40 mouse cellular contexts compared by ENCODE assay signal in genomic region chr12:66275890-66276289, GRCm38 (mm10). TPM values are rescaled to one million over a fixed set of nuclear protein-coding genes. Genes with fewer than 3 reads are reported as not detected.
"Had no signal": no experiment of that assay in that cellular context is flagged by ENCODE, and none has a peak within 500 bp of the region (broad histone marks: within the 10 kb centered on the region; RNA-seq: fewer than 3 reads in every experiment).

No protein-coding gene starts in this region.

- DNase-seq: heart, postnatal 10 days; heart, postnatal 14 days; heart, postnatal 36 days; heart, postnatal 4 days; kidney, adult 11 months; kidney, adult 18-20 months; kidney, adult 8-10 months; kidney, postnatal 10 days; kidney, postnatal 14 days; kidney, postnatal 25 days; kidney, postnatal 4 days; layer of hippocampus, adult 9-11 months; layer of hippocampus, postnatal 36 days had no signal

- H3K4me1 ChIP-seq: heart, embryonic 10.5 days; heart, embryonic 12.5 days; heart, embryonic 13.5 days; heart, embryonic 15.5 days; hindbrain, embryonic 10.5 days; hindbrain, embryonic 12.5 days; hindbrain, embryonic 13.5 days; hindbrain, embryonic 15.5 days; intestine, embryonic 15.5 days; kidney, embryonic 15.5 days had no signal

- H3K9me3 ChIP-seq: heart, embryonic 10.5 days; heart, embryonic 12.5 days; heart, embryonic 13.5 days; heart, embryonic 15.5 days; hindbrain, embryonic 10.5 days; hindbrain, embryonic 12.5 days; hindbrain, embryonic 13.5 days; hindbrain, embryonic 15.5 days; intestine, embryonic 15.5 days; kidney, embryonic 15.5 days had no signal

- ATAC-seq: hindbrain, embryonic 16.5 days; hindbrain, postnatal 0 days; inflammation-experienced regulatory T-cells, adult 6 months; intestine, embryonic 15.5 days; intestine, embryonic 16.5 days; intestine, postnatal 0 days had no signal

- H3K27me3 ChIP-seq: heart, embryonic 12.5 days; heart, embryonic 13.5 days; heart, embryonic 15.5 days; hindbrain, embryonic 12.5 days; hindbrain, embryonic 13.5 days; hindbrain, embryonic 15.5 days; intestine, embryonic 15.5 days; kidney, embryonic 15.5 days had no signal

- H3K27ac ChIP-seq: heart, embryonic 10.5 days; heart, embryonic 13.5 days; heart, embryonic 15.5 days; hindbrain, embryonic 10.5 days; hindbrain, embryonic 12.5 days; hindbrain, embryonic 13.5 days; hindbrain, embryonic 14.5 days; hindbrain, embryonic 15.5 days; hindbrain, postnatal 0 days; intestine, embryonic 15.5 days; kidney, embryonic 15.5 days; kidney, postnatal 0 days; layer of hippocampus, adult 2 months had no signal

- H3K36me3 ChIP-seq: heart, embryonic 10.5 days; heart, embryonic 12.5 days; heart, embryonic 13.5 days; heart, embryonic 15.5 days; hindbrain, embryonic 10.5 days; hindbrain, embryonic 12.5 days; hindbrain, embryonic 13.5 days; hindbrain, embryonic 15.5 days; intestine, embryonic 15.5 days; kidney, embryonic 15.5 days had no signal

- H3K9ac ChIP-seq: heart, embryonic 12.5 days; heart, embryonic 13.5 days; heart, embryonic 15.5 days; hindbrain, embryonic 12.5 days; hindbrain, embryonic 13.5 days; hindbrain, embryonic 14.5 days; hindbrain, embryonic 15.5 days; intestine, embryonic 15.5 days; kidney, embryonic 15.5 days had no signal

- H3K4me3 ChIP-seq: heart, embryonic 10.5 days; heart, embryonic 12.5 days; heart, embryonic 13.5 days; heart, embryonic 15.5 days; hindbrain, embryonic 10.5 days; hindbrain, embryonic 12.5 days; hindbrain, embryonic 13.5 days; hindbrain, embryonic 15.5 days; intestine, embryonic 15.5 days; kidney, embryonic 15.5 days; layer of hippocampus, adult 2 months had no signal

- H3K4me2 ChIP-seq: heart, embryonic 11.5 days; heart, embryonic 12.5 days; heart, embryonic 13.5 days; heart, embryonic 15.5 days; hindbrain, embryonic 12.5 days; hindbrain, embryonic 13.5 days; hindbrain, embryonic 14.5 days; hindbrain, embryonic 15.5 days; intestine, embryonic 15.5 days; kidney, embryonic 15.5 days had no signal

RNA-seq across cellular contexts. Expression of gene Rpl10l, which starts 8.3 kb away (rescaled TPM):
- polyA plus RNA-seq: heart, embryonic 10.5 days; heart, embryonic 11.5 days; heart, embryonic 12.5 days; heart, embryonic 13.5 days; heart, embryonic 14.5 days; heart, embryonic 15.5 days; heart, embryonic 16.5 days; heart, postnatal 0 days; hindbrain, embryonic 10.5 days; hindbrain, embryonic 11.5 days; hindbrain, embryonic 12.5 days; hindbrain, embryonic 13.5 days; hindbrain, embryonic 14.5 days; hindbrain, embryonic 15.5 days; hindbrain, embryonic 16.5 days; hindbrain, postnatal 0 days; inflammation-experienced regulatory T-cells, adult 6 months; intestine, embryonic 14.5 days; intestine, embryonic 15.5 days; intestine, embryonic 16.5 days; intestine, postnatal 0 days; kidney, embryonic 14.5 days; kidney, embryonic 15.5 days; kidney, embryonic 16.5 days; kidney, postnatal 0 days; large intestine, adult 2 months had no signal
